Mouse (Mus musculus): Measurements from ENCODE around the gene Elavl1. TPM values are rescaled to one million over a fixed set of nuclear protein-coding genes. Genes with fewer than 3 reads are reported as not detected.

Gene Elavl1
- total RNA-seq, 2 experiments from 2014 or later, result 65.5 to 75.7 TPM

Other genes with a start within 250 kb of the Elavl1 start
- gene Cd209f, start 219.6 kb downstream of the Elavl1 start, total RNA-seq (2021), result under 1 TPM in 1 of 2 experiments, not detected in 1; 0.23 TPM
- gene Cd209g, start 191.3 kb downstream of the Elavl1 start, total RNA-seq (2021), result not detected
- gene Evi5l, start 158.8 kb downstream of the Elavl1 start, total RNA-seq (2021), result 100 to 1,000 TPM; 137 TPM
- gene Prr36, start 108.0 kb downstream of the Elavl1 start, total RNA-seq (2021), result 10 to 100 TPM; 57.1 to 59.4 TPM
- gene Lrrc8e, start 98.6 kb downstream of the Elavl1 start, total RNA-seq (2021), result not detected
- 10 to 100 TPM; 66.4 to 69.8 TPM for gene Map2k7, start 86.7 kb downstream of the Elavl1 start, total RNA-seq (2021)
- gene Gm49320, start 86.5 kb downstream of the Elavl1 start, total RNA-seq (2021), result under 1 TPM in 1 of 2 experiments, not detected in 1; 0.73 TPM
- 1 to 10 TPM; 8.3 to 9.8 TPM for gene Tgfbr3l, start 77.2 kb downstream of the Elavl1 start, total RNA-seq (2021)
- gene Snapc2, start 72.3 kb downstream of the Elavl1 start, total RNA-seq (2021), result 10 to 100 TPM; 27.1 to 31.2 TPM
- gene Ctxn1, start 66.1 kb downstream of the Elavl1 start, total RNA-seq (2021), result 100 to 1,000 TPM; 450 to 459 TPM
- gene Timm44, start 49.5 kb downstream of the Elavl1 start, total RNA-seq (2021), result 10 to 100 TPM; 70.8 to 77.2 TPM
- 10 to 100 TPM; 23.0 to 24.1 TPM for gene Ccl25, start 203 bp downstream of the Elavl1 start, total RNA-seq (2021)
- gene Cers4, start 167.6 kb upstream of the Elavl1 start, total RNA-seq (2021), result 10 to 100 TPM; 42.4 to 50.7 TPM

Measured in layer of hippocampus, postnatal 10 days (tissue).